Mouse (Mus musculus) brain, adult 2 months (tissue): ENCODE measurements around the gene Avil.

ENCODE experiments used
- DNase-seq: peaks from one replicate; pipeline ENCODE4 v3.0.0; 2011; ENCODE audit warnings: low read depth, low spot score

Avil gene

DNA sequence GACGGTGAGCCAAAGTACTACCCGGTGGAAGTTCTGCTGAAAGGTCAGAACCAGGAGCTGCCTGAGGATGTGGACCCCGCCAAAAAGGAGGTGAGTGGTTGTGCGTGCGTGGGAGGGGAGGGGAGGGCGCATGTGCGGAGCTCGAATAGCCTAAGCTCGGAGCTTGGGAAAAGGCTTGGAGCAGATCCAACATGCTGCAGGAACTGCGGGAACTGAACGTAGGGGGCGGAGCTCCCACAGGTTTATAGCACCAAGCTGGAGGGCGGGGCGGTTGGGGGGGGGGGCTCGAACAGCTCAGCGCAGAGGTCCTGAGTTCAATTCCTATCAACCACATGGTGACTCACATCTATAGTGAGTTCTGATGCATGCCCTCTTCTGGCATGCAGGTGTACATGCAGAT, 17.9 kb downstream of the Avil start:
- DNase-seq = no peak

DNA sequence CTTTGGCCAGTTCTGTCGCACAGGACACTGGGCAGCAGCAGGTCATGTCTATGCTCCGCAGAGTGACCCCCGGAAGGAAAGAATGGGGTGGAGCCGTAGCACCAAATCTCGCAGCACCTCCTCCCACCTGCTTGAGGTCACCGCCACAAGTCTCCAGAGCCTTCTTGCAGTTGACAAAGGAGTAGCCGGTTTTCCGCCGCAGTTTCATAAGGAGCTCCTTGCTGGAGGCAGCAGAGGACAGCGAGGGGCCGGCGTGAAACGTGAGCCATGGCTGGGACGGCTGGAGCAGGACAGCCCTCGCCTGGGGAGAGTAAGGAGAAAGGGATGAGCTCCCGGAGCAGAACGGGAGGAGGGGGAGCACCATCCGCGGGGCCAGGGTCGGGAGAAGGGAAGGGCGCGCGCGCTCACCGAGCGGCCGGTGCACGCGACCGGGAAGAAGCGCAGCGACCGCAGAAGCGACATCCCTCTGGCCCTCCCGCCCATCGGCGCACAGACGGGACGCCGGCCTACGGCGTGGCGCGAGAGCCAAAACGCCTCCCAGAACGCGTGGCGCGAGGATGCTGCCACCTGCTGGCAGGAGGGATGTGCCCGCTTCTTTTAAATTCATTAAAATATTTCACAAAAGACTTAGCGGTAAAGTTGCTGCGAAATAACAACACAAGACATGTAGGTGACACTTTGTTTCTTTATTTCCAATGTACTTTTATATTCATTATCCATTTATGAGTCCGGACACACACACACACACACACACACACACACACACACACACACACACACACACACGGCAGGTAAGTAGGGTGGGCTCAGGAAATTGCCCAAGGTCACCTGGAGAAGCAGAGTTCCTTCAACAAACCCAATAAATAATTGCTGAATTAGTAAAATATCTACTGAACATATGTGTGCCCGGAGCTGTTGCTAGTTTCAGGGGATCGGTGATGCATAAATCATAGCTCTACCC, 30.1 kb downstream of the Avil start, which contains the start of gene Tsfm:
Gene Tsfm (minus strand): TSS at position 505 of the 961 bp plus-strand sequence.
- DNase-seq = peak; percentile 98

- no peak for DNase-seq
Observed at GRCm38 (mm10) chr10:127033301-127033741, 32.8 kb downstream of the Avil start.

DNA sequence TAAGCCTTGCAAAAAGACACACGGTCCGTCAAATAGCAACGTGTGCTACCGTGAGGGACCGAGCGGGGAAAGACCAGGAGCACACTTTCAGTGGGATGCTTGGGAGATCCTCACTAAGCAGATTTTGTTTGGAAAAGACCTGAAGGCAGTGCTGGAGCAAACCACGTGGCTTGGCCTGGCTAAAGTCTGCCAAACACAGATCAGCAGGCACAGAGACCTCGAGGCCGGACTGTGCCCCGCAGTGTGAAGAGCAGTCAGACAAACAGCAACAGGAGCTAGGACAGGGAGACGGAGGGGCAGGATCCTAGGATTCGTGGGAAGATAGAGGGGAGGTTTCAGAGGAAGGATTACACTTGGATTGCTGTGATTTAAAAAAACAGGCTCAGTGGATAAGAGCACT, 35.8 kb downstream of the Avil start:
- no peak for DNase-seq

DNA sequence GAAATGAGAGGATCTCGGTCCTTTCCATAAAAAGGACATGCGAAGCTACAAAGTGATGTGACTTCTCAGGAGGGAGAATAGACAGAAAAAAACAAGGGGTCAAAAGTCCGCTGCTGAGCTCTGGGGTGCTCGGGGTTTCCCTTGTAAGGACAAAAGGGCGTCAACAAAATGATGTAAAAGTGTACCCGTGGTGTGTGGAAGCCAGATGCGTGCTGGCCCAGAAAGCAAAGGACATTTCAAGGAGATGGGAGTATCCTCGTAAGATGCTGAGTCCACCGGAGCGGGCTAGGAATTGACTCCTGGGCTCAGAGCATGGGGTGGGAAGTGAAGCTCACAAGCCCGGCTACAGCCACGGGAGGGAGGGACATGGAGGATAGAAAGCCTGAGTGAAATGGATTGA, 37.1 kb downstream of the Avil start:
- no peak for DNase-seq

- peak; percentile 63 for DNase-seq
Observed at GRCm38 (mm10) chr10:127040569-127041214, 40.2 kb downstream of the Avil start.

- no peak for DNase-seq
Observed at GRCm38 (mm10) chr10:127041274-127041766, 40.8 kb downstream of the Avil start, which contains the start of the genes Mettl1 and Eef1akmt3. Gene Mettl1, plus strand, starts transcription at chr10:127041414. Gene Eef1akmt3, minus strand, starts transcription at chr10:127041513.

DNA sequence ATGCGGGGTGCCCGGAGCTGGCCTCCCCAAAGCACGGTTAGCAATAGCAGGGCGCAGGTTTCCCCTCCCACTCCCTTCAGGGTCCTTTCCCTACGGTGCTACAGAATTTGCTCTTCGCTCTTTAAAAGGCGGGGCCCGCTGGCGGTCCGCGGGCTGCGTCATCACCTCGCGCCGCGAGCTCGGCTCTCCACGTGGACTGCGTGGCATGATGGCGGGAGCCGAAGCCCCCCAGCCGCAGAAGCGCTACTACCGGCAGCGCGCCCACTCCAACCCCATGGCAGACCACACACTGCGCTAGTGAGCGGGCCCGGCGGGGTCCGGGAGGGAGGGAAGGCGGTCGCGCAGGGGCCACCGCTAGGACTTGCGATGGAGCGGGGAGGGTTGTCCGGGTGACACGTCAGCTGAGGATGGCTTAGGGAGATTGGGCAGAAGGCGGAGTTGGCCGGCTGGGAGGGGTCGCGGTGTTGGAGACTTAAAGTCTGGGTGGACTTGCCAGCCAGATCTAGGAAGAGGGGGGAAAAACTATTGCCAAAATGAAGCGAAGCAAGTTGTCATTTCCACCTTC, 41.3 kb downstream of the Avil start:
- peak; percentile 92 for DNase-seq

- DNase-seq = no peak
Observed at GRCm38 (mm10) chr10:127042468-127043115, 42.1 kb downstream of the Avil start.

DNA sequence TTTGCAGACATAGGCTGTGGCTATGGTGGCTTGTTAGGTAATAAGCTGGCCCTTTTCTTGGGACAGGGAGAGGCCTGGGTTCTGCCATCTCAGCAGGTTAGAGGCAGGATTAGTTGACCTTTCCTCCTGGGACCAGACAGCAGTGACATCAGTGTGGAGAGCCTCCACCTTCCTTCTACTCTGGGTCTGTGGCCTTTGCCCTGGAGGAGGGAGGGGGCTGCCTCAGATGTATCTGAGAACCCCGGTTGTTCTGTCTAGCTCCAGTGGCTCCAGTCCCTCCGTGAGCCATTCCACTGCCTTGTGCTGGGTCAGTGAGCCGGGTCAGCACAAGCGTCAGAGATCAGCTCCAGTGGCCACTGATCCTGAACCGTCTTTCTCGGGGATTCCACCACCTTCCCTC, 42.7 kb downstream of the Avil start:
- DNase-seq = no peak

DNA sequence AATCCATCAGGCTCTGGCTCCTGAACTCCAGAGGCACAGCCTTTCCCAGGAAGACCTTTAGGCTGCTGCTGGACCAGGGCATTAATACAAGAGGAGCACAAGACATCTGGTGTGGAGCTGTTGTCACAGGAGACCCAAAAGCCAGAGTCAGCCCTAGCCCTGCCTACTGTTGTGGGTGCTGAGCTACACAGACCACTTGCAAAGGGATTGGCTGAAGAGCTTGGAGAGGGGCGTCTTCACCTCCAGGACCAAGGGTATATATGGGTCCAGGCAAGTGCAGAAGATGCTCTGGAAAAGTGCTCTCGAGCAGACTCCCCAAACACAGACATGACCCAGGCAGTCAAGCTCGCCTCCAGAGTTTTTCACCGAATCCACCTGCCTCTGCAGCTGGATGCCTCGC, 47.4 kb downstream of the Avil start, which contains the start of gene Cyp27b1:
Gene Cyp27b1 (plus strand): TSS at position 297 of the 400 bp plus-strand sequence.
- DNase-seq = no peak

GRCm38 (mm10) chr10:127048608-127049394, 48.3 kb downstream of the Avil start:
- DNase-seq = peak; percentile 53

GRCm38 (mm10) chr10:127049395-127050118, 49.0 kb downstream of the Avil start:
- no peak for DNase-seq

GRCm38 (mm10) chr10:127050119-127050474, 49.6 kb downstream of the Avil start:
- no peak for DNase-seq

DNA sequence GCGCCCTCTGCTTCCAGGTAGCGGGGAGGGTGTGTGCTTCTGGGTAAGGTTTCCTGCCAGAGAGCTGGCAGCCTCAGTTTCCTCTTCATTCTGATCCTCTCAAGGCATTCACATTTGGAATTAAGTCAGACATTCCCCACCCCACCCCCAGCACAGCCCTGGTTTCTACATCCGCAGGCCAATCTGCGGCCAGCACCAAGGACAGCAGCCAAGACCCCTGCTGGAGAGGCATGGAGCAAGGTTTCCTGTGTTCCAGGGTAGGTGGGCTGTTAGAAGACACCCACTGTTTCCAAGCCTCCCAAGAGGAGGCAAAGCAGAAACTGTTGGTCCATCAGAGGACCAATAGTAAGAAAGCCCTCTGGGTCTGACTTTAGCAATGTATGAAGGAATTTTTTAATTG, 54.1 kb downstream of the Avil start:
- DNase-seq = no peak

DNA sequence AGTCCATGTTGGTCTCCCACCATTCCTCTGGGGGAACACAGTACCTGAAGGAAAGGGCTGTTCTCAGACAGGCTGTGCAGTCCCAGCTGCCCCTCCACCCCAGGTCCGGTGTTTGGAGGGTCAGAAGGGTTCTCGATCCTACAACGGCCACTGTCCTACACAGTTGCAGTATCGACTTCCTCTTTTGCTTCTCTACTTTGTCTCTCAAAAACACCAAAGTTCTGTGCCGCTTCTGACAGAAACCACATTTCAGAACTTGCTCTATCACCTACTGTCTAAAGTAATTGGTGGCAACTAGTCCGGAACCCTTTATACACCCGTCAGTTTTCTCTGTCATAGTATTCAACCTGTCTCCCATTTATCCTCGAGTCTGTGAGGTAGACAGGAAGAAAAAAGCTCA, 54.9 kb downstream of the Avil start:
- no peak for DNase-seq

DNA sequence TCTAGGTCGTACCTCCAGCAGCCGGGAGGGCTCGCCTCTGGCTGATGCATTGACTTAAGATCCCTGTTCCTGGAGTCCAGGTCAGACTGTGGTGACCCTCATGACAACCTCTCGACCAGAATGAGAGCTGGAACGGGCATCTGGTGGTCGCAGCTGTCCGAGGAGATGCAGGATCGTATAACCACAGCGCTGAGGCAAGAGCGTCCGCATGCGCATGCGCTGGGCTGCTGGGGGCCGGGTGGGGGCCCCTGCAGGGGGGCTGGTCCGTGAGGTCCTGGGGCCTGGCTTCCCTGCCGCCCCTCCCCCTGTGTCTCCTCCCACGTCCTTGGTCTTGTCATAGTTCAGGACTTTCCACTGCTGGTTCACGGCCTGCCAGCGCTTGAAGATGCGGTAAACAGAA, 56.0 kb downstream of the Avil start:
- DNase-seq = no peak

DNA sequence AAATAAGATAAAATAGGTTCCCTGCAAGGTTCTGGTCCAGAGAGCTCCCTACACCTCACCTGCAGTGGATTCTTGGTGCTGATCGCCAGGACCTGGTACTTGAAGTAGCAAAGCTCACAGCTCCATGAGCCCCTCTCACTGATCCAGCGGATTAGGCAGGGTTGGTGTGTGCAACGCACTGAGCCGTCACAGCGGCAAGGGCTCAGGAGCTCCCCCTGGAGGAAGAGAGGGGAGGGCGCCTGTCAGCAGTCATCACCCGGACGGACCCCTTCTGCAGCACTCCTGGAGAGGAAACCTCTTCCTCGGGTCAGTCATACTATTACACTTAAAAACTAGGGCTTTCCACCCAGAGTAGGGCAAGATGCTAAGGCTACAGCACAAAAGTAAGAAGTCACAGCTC, 57.7 kb downstream of the Avil start:
- peak; percentile 79 for DNase-seq

- no peak for DNase-seq
Observed at GRCm38 (mm10) chr10:127058708-127059107, 58.2 kb downstream of the Avil start.
